Mouse (Mus musculus) kidney, adult 2 months (tissue): ENCODE results near the gene P2ry14.

ENCODE experiments used
- CTCF ChIP-seq: fragments of 200-500 bp; conservative IDR thresholded peaks from 2 replicates; pipeline ENCODE4 v1.5.1; 2011; ENCODE audit warnings: low read depth, mild to moderate bottlenecking, control low read depth, low read length, moderate library complexity, mixed read lengths; ENCODE audit not compliant: insufficient read depth, insufficient read length
- POLR2A ChIP-seq: fragments of 200-500 bp; IDR thresholded peaks from one replicate; pipeline ENCODE4 v1.6.1; 2011; ENCODE audit warnings: low read depth, low read length, control low read depth

DNA sequence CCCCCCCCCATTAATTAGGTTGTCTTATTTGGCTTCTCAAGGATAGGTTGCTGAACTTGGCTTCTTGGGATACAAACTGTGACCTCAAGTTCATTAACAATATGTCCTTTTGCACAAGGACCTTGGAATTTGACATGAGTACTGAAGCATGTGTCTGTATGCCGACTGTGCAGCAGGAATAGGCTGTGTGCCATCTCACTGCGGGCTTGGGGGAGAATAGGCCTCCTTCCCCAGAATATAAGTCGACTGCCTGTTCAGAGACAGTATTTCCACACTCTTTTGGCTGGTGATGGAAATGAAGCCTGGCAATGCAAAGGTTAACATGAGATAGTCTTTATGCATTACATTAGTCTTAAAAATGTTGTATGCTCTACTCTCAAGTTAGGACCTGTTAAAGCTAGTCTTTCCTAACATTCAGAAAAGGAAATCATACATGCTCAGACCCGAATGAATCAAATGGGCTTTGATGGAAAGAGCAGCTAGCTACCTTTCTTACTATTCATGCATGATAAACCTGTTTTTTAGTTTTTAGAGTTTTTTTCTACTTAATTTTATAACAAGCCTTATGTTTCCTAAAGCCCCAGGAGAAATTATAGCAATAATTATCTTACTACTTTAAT is 44.0 kb upstream of the P2ry14 start:
- no peak for TF ChIP-seq CTCF
- no peak for TF ChIP-seq POLR2A
